Mouse (Mus musculus) midbrain, postnatal 0 days (tissue): ENCODE results near the gene Pcbp3. TPM values are rescaled to one million over a fixed set of nuclear protein-coding genes. Genes with fewer than 3 reads are reported as not detected.

Experiments
- ATAC-seq: fragments of 200-750 bp; cut with Nextera tagmentation; 2 replicates; pipeline ENCODE4 v1.8.0; 2017; ENCODE audit warnings: moderate number of reproducible peaks, mild to moderate bottlenecking, moderate TSS enrichment, moderate library complexity; ENCODE audit not compliant: low FRiP score
- DNase-seq: peaks from one replicate; pipeline ENCODE4 v3.0.0-alpha.2; 2015; ENCODE audit warnings: low spot score
- H3K27ac ChIP-seq: fragments of 300-500 bp; sonication (generic); 2 replicates; pipeline ENCODE4 v1.5.1; 2014; ENCODE audit warnings: low read depth, mild to moderate bottlenecking, low read length, mixed read lengths
- H3K27me3 ChIP-seq: fragments of 300-500 bp; sonication (generic); 2 replicates; pipeline ENCODE4 v1.6.1; 2014; ENCODE audit warnings: low read length, control low read depth, mixed read lengths; ENCODE audit not compliant: insufficient read depth
- H3K36me3 ChIP-seq: fragments of 300-500 bp; sonication (generic); 2 replicates; pipeline ENCODE4 v1.6.1; 2014; ENCODE audit warnings: low read length, control low read depth, mixed read lengths; ENCODE audit not compliant: insufficient read depth
- H3K4me1 ChIP-seq: fragments of 300-500 bp; sonication (generic); 2 replicates; pipeline ENCODE4 v1.6.1; 2014; ENCODE audit warnings: mild to moderate bottlenecking, control low read depth, antibody characterized with exemption, low read length, mixed read lengths; ENCODE audit not compliant: insufficient read depth
- H3K4me2 ChIP-seq: fragments of 300-500 bp; sonication (generic); 2 replicates; pipeline ENCODE4 v1.6.1; 2014; ENCODE audit warnings: low read depth, mild to moderate bottlenecking, low read length, mixed read lengths; ENCODE audit not compliant: poor library complexity, severe bottlenecking
- H3K4me3 ChIP-seq: fragments of 300-500 bp; sonication (generic); 2 replicates; pipeline ENCODE4 v1.5.1; 2014; ENCODE audit warnings: low read depth, mild to moderate bottlenecking, low read length, moderate library complexity
- H3K9ac ChIP-seq: fragments of 300-500 bp; sonication (generic); replicated peaks from 2 replicates; pipeline ENCODE4 v1.6.1; 2014; ENCODE audit warnings: mild to moderate bottlenecking, low read length, moderate library complexity, mixed read lengths; ENCODE audit not compliant: poor library complexity, severe bottlenecking
- H3K9me3 ChIP-seq: fragments of 300-500 bp; sonication (generic); 2 replicates; pipeline ENCODE4 v1.6.1; 2016; ENCODE audit warnings: low read length, control low read depth
- CTCF ChIP-seq: IDR thresholded peaks from 2 replicates; pipeline ENCODE4 v1.5.1; 2016; ENCODE audit warnings: antibody characterized with exemption, mild to moderate bottlenecking
- WGBS: fragments of 180-500 bp; shearing (Covaris S2); extraction: QIAGEN DNeasy Blood & Tissue Kit; methylation state at CpG from one replicate; pipeline ENCODE4 v1.1.7; 2014; 5-methylcytosine and 5-hydroxymethylcytosine counted together
- polyA plus RNA-seq: library from polyadenylated mRNA; unstranded; fragments of >200 nt; fragmentation: Nextera tagmentation; extraction: Ambion mirVana; gene quantifications from 2 replicates; pipeline ENCODE4 v1.2.1, GENCODE M21; 2015
- total RNA-seq: library from RNA; depleted of rRNA; stranded (reverse); fragments of >200 nt; gene quantifications from 2 replicates; pipeline ENCODE4 v1.2.3, GENCODE M21; 2014

The Pcbp3 gene
- total and polyA plus RNA-seq, 2 experiments from 2014 or later, result 52.4 to 74.4 TPM

DNA sequence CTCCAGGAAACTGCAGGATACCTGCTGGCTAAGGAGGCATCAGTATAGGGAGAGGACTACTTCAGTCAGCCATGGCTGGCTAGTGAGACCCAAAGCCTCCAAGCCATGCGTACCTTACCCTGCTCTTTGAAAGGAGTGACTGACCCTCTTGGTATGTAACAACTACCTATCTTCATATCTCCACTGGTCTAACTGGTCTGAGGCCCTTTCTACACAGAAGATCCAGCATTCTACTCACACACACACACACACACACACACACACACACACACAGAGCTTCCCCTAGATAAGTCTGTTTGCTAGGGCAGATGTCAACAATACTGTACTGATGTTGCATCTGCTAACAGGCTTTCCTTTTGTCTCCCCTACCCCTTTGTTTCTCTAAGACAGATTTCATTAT lies 87.3 kb downstream of the Pcbp3 start:
- H3K9ac ChIP-seq, result no peak overlapping the region
- no peak overlapping the region for H3K4me2 ChIP-seq
- no peaks in the 10 kb centered on the region for H3K36me3 ChIP-seq
- no peaks in the 10 kb centered on the region for H3K4me1 ChIP-seq
- no peak overlapping the region for H3K27ac ChIP-seq
- ATAC-seq, result no peak
- H3K9me3 ChIP-seq, result no peaks in the 10 kb centered on the region
- no peak for DNase-seq
- H3K27me3 ChIP-seq, result no peaks in the 10 kb centered on the region
- 94% methylated on average over 1 of the region's 1 CpGs for WGBS
- H3K4me3 ChIP-seq, result no peak overlapping the region
- no peak for TF ChIP-seq CTCF

GRCm38 (mm10) chr10:76873948-76874347 lies 87.7 kb downstream of the Pcbp3 start:
- Histone ChIP-seq H3K36me3 (no peaks in the 10 kb centered on the region), H3K9me3 (no peaks in the 10 kb centered on the region), H3K4me2 (no peak overlapping the region), H3K27me3 (no peaks in the 10 kb centered on the region), H3K9ac (no peak overlapping the region), H3K4me1 (no peaks in the 10 kb centered on the region), H3K27ac (no peak overlapping the region), H3K4me3 (no peak overlapping the region)
- 80% methylated on average over 10 of the region's 10 CpGs for WGBS
- DNase-seq (peak; percentile 49), ATAC-seq (no peak)
- no peak for TF ChIP-seq CTCF

DNA sequence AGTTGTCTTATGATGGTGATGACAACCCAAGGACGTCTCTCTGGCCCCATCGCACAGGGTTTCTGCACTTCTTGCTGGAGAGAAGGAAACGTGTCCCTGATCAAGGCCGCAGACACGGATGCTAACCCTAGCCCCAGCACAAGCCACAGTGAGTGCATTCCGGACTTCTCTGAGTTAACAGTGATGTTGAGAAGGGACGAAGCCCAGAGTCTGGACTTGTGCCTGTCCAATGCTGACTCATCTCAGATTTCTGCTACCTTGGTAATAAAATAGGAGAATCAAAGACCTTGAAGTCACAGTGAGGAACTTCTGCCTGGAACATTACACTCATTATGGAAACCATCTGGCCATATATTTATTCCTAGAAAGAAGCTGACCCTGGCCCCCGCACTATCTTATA lies 89.0 kb downstream of the Pcbp3 start:
- Histone ChIP-seq H3K27ac (no peak overlapping the region), H3K36me3 (no peaks in the 10 kb centered on the region), H3K9me3 (no peaks in the 10 kb centered on the region), H3K4me3 (no peak overlapping the region), H3K9ac (no peak overlapping the region), H3K4me1 (no peaks in the 10 kb centered on the region), H3K27me3 (no peaks in the 10 kb centered on the region), H3K4me2 (no peak overlapping the region)
- DNase-seq (no peak), ATAC-seq (no peak)
- TF ChIP-seq CTCF, result no peak
- 93% methylated on average over 8 of the region's 8 CpGs for WGBS

- H3K9me3 ChIP-seq, result no peaks in the 10 kb centered on the region
- DNase-seq (no peak), ATAC-seq (no peak)
- no peak for TF ChIP-seq CTCF
- H3K36me3 ChIP-seq, result no peaks in the 10 kb centered on the region
- no peak overlapping the region for H3K4me2 ChIP-seq
- H3K4me3 ChIP-seq, result no peak overlapping the region
- H3K27me3 ChIP-seq, result no peaks in the 10 kb centered on the region
- no peak overlapping the region for H3K27ac ChIP-seq
- H3K4me1 ChIP-seq, result no peaks in the 10 kb centered on the region
- no peak overlapping the region for H3K9ac ChIP-seq
Observed at GRCm38 (mm10) chr10:76865936-76866335, 95.8 kb downstream of the Pcbp3 start.

- Histone ChIP-seq H3K9ac (no peak overlapping the region), H3K9me3 (no peaks in the 10 kb centered on the region), H3K4me3 (no peak overlapping the region), H3K27ac (no peak overlapping the region), H3K27me3 (no peaks in the 10 kb centered on the region), H3K4me2 (no peak overlapping the region), H3K4me1 (no peaks in the 10 kb centered on the region), H3K36me3 (no peaks in the 10 kb centered on the region)
- TF ChIP-seq CTCF, result peak; percentile 36
- no peak for ATAC-seq
- no peak for DNase-seq
- WGBS, result 78% methylated on average over 3 of the region's 3 CpGs
Observed at GRCm38 (mm10) chr10:76860998-76861397, 100.7 kb downstream of the Pcbp3 start.

DNA sequence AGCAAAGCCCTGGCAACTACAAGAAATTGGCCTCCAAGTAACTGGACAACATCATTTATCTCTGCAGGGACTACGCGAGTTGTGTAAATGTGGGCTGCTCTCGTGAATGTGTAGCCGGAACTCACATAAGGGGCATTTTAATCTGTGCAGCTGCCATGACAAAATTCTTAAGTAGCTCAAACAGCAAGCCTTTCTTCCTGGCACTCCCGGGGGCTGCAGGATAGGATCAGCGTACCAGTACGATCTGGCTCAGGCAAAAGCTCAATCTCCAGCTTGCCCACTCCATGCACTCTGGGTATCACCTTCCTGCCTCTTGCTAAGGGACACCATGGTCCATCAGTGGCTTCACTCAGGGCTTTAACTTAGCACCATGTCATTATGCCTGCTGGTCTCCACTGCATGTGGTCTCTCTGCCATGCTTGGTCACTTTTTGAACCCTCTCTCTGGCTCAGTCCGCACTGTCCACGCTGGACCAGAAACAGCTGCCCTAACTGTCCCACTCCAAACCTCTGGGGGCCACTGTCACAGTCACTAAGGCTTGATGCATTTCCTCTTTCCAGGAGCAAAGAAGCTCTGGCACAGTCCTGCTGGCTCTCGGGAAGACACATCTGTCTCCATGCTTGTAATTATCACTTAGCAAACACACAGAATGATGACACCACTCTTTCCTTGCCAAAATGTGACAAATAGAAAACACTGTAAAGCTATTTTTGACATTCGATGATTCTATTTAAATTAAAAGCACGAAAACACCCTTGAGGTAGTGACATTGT lies 102.1 kb downstream of the Pcbp3 start:
- no peak overlapping the region for H3K9ac ChIP-seq
- ATAC-seq, result peak; percentile 52
- 50% methylated on average over 12 of the region's 12 CpGs for WGBS

More for the DNA sequence above, 102.1 kb downstream of the Pcbp3 start:
- Histone ChIP-seq H3K4me2 (no peak overlapping the region), H3K9me3 (no peaks in the 10 kb centered on the region), H3K4me3 (no peak overlapping the region), H3K27me3 (no peaks in the 10 kb centered on the region), H3K27ac (peak overlapping the region; percentile 47; the same call in 1 of the 2 replicates), H3K4me1 (no peaks in the 10 kb centered on the region), H3K36me3 (no peaks in the 10 kb centered on the region)
- peak; percentile 62 for DNase-seq
- no peak for TF ChIP-seq CTCF
